Mouse (Mus musculus): ENCODE measurements around the gene Sgk1.

- TF ChIP-seq CTCF (conservative IDR thresholded peaks at IDR 0.05 in 1 of 2, IDR thresholded peaks at IDR 0.05 in 1 of 2; ENCODE audit: low read depth in 2 of 2, low read length in 2 of 2) = peak; percentile 63 to 88
- TF ChIP-seq MEF2A (IDR thresholded peaks at IDR 0.05; ENCODE audit: borderline replicate concordance, low read depth, low read length) = no peak
- TF ChIP-seq USF1 (IDR thresholded peaks at IDR 0.05; ENCODE audit: low read depth, low read length) = no peak
- TF ChIP-seq POLR2A (IDR thresholded peaks at IDR 0.05; ENCODE audit: low read depth, low read length) = no peak
- TF ChIP-seq MAX (IDR thresholded peaks at IDR 0.05; ENCODE audit: low read length) = no peak
- TF ChIP-seq ELF1 (IDR thresholded peaks at IDR 0.05; ENCODE audit: low read depth, low read length) = no peak
- no peak for TF ChIP-seq HCFC1 (IDR thresholded peaks at IDR 0.05; ENCODE audit: low read depth, low read length)
These were observed 113.8 kb downstream of the Sgk1 start for GRCm38 (mm10) chr10:21995661-21996308.

Data from CH12.LX (cell line).